Mouse (Mus musculus): ENCODE data around the gene Vsig10l. TPM values are rescaled to one million over a fixed set of nuclear protein-coding genes. Genes with fewer than 3 reads are reported as not detected.
A peak's percentile ranks its signal among the peaks of the same experiment; 100 is the strongest.

The Vsig10l gene
- 5.0 and 5.1 TPM in 2 replicates for total RNA-seq (2017)

DNA sequence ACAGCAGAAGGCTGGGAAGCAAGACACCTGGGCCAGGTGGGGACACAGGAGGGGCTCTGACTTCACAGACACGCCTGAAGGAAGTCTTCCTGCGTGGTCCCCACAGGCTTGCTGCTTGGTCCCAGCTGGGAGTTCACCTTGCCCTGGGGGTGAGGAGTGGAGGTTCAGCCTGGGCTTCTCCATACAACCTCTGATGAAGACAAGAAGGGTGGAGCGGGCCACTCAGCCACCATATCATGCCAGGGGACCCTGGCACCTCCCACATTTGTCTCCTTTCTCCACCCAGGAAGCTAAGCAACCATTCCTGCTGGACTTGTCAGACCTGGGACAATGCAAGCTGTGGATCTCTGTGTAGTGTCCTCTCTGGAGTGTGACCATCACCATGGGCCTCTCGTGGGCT lies at the start of gene Vsig10l:
TSS of gene Vsig10l (plus strand) at position 301 of the 400 bp plus-strand sequence.
- ATAC-seq (replicated peaks in 1 of 2; ENCODE audit: insufficient read depth in 1 of 2, low FRiP score in 2 of 2, low TSS enrichment in 1 of 2, low read depth in 1 of 2, poor library complexity in 2 of 2, severe bottlenecking in 2 of 2): no peak

DNA sequence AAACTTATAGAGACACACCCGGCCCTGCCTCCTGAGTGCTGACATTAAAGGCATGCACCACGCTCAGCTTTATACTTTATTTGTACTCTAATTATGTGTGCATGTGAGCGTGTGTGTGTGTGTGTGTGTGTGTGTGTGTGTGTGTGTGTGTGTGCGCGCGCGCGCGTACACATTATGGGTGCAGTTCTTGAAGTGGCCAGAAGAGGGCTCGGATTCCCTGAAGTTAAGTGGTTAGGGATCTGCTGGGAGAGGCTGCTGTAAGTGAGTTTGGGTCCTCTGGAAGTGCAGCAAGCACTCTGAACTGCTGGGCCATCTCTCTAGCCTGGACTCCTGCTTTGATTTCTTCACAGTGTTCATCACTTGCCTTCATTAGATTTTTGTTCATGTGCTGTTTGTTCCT lies 45.7 kb upstream of the Vsig10l start:
- ATAC-seq (replicated peaks in 1 of 2; ENCODE audit: insufficient read depth in 1 of 2, low FRiP score in 2 of 2, low TSS enrichment in 1 of 2, low read depth in 1 of 2, poor library complexity in 2 of 2, severe bottlenecking in 2 of 2): no peak

DNA sequence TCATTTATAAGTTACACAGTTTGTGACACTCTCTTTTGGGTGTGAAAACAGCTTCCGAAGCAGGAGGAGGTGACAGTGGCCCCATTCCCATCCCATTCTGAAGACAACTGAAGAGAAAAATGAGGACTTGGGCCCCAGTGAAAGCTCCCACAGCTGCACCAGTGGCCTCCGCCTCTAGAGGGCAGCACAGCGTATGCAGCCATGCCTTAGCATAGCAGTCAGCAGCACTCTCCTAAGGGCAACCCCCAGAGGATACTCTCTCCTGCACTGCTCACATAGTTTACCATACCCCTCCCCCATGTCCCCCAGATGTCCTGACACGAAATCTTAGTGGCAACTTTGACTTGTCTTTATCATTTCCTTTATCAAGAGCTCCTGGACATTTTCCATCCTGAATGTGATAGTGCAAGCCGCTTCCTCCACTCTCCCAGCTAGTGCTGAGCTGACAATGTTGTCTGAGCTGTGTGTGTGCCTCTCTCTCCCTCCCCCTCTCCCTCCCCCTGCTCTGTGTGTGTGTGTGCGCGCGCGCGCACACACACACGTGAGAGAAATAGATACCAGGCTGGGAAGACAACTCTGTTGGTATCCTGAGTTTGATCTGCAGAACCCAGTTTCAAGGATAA lies 39.8 kb upstream of the Vsig10l start:
- ATAC-seq (replicated peaks in 1 of 2; ENCODE audit: insufficient read depth in 1 of 2, low FRiP score in 2 of 2, low TSS enrichment in 1 of 2, low read depth in 1 of 2, poor library complexity in 2 of 2, severe bottlenecking in 2 of 2): peak; percentile 98 to 99

DNA sequence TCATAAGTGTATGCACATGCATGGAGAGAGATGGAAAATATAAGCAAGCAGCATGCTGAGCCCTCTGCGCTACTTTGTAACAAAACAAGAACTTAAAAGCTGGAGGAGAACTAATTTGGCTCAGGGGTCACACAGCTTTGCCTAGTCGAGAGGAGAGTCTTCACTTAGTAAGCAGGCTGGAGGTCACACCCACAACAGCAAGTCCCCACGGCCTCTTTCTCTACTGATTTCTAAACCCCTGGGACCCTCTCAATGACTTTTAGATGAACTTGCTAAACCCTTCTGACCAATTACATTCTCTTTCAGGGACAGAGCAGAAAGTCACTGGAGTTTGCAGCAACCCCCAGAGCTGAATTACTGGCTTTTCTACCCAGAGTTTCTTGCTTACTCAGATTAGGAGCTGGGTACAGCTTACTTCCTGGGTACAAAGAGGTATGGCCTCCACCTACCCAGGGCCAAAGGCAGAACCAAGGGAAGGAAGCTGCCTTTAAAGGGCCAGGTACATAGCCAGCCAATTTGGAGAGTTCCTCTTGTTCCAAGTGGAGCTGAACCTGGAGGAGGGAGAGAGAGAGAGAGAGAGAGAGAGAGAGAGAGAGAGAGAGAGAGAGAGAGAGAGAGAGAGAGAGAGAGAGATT lies 38.8 kb upstream of the Vsig10l start:
- no peak for ATAC-seq (replicated peaks in 1 of 2; ENCODE audit: insufficient read depth in 1 of 2, low FRiP score in 2 of 2, low TSS enrichment in 1 of 2, low read depth in 1 of 2, poor library complexity in 2 of 2, severe bottlenecking in 2 of 2)

DNA sequence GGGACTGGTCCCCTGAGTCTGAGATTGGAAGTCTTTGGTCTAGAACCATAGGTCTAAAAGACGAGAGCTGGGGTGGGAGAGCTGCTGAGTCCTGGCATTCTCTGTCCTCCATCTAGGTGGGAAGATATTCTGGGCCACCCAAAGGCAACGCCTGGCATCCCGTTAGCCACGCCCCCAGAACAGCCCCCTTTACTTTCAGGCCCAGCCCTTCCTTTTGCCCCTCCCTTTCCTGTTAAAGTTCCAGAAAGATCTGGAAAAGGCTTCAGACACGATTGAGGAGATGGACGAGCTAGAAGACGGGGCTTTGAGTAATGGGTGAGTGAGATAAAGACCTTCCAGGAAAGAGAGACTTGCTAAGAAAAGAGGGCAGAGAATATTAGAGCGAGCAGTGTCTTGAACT lies 35.5 kb upstream of the Vsig10l start, which contains the start of gene Lim2:
TSS of gene Lim2 (plus strand) at position 265 of the 400 bp plus-strand sequence.
- no peak for ATAC-seq (replicated peaks in 1 of 2; ENCODE audit: insufficient read depth in 1 of 2, low FRiP score in 2 of 2, low TSS enrichment in 1 of 2, low read depth in 1 of 2, poor library complexity in 2 of 2, severe bottlenecking in 2 of 2)

DNA sequence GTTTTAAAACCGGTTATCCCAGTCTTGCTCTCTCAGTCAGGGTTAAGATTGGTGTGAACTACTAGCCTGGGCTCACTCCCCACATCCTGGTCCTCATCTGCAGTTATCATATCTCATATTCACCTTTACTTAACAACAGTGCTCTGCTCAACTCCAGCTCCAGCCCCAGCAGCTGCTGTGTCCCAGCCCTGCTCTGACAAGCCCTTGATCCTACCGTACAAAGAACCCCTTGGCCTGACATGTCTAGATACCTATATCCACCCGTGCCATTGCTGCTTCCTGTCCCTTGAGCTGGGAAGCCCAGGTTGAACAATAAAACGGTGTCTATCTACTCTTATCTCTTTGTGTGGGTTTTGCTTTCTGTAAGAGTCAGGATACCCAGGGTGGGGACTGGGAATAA lies 33.5 kb upstream of the Vsig10l start:
- no peak for ATAC-seq (replicated peaks in 1 of 2; ENCODE audit: insufficient read depth in 1 of 2, low FRiP score in 2 of 2, low TSS enrichment in 1 of 2, low read depth in 1 of 2, poor library complexity in 2 of 2, severe bottlenecking in 2 of 2)

DNA sequence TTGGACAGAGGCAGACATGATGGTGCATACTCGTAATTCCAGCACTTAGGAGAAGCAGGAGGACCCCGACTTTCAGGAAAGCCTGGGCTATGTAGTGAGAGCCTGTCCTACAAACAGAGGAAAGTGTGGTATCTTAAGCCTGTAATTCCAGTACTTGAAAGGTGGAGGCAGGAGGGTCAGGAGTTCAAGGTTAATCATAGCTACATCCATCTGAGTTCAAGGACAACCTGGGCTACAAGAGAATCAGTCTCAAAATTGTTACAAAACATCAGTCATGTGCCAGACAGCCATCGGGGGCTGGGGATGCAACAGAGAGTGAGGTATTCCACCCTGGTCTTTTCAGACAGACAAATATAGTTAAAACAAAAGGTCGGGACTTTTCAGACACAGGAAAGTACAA lies 30.1 kb upstream of the Vsig10l start:
- ATAC-seq (replicated peaks in 1 of 2; ENCODE audit: insufficient read depth in 1 of 2, low FRiP score in 2 of 2, low TSS enrichment in 1 of 2, low read depth in 1 of 2, poor library complexity in 2 of 2, severe bottlenecking in 2 of 2): no peak

DNA sequence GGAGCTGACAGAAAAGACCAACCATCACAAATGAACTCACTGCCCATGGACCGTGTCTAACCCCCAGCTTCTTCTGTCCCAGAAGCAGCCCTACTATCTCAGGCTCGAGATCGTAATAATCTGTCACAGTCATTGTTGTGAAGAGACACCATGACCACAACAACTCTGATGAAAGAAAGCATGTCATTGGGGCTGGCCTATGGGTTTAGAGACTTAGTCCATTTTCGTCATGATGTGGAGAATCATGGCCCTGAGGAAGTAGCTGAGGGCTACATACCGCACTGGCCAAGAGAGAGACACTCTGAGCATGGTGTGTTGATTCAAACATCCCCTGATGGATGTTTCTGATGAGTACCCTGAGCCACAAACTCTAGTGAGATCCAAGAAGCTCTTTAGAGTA lies 28.3 kb upstream of the Vsig10l start:
- no peak for ATAC-seq (replicated peaks in 1 of 2; ENCODE audit: insufficient read depth in 1 of 2, low FRiP score in 2 of 2, low TSS enrichment in 1 of 2, low read depth in 1 of 2, poor library complexity in 2 of 2, severe bottlenecking in 2 of 2)

DNA sequence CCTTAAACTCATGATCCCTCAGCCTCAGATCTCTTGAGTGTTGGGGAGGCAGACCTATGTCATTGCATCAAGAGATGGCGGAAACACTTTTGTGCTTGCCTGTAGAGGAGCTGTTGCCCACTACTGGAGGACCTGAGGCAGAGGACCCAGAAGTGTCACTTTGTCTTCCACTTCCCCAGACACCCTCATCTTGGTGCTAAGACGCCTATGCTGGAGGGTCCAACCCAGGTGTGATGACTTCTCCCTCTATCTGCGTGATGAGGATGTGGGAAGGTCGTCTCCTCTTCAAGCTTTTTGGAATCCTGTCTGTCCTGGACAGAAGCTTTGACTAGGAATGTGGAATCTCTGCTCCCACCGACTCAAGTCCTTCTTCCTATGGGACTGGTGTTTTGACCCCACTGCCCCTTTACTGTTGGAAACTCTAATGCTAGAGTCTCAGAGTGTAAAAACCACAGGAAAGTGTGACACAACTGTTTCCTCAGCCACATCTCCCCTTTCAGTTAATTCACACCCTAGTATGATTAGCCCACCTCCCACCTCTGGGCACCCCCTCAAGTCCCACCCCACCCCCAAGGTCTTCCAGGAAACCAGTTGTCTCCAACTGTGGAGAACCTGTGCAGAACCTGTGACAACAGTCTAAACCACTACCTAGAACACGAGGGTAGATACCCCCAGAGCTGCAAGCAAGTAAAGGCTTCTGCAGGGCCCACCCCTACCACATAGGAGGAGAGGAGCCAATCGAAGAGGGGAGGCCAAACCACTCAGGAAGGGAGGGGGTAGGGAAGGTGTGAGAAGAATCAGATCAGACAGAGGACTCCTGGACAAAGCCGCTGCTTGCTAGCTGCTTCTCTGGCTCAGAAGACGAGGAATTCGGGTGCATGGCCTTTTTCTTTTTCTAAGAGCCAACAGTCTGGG lies 26.4 kb upstream of the Vsig10l start, which contains the start of gene Nkg7:
TSS of gene Nkg7 (plus strand) at position 733 of the 915 bp plus-strand sequence.
- ATAC-seq (replicated peaks in 1 of 2; ENCODE audit: insufficient read depth in 1 of 2, low FRiP score in 2 of 2, low TSS enrichment in 1 of 2, low read depth in 1 of 2, poor library complexity in 2 of 2, severe bottlenecking in 2 of 2): peak; percentile 55 to 60; a peak in 3 of 4 replicates

DNA sequence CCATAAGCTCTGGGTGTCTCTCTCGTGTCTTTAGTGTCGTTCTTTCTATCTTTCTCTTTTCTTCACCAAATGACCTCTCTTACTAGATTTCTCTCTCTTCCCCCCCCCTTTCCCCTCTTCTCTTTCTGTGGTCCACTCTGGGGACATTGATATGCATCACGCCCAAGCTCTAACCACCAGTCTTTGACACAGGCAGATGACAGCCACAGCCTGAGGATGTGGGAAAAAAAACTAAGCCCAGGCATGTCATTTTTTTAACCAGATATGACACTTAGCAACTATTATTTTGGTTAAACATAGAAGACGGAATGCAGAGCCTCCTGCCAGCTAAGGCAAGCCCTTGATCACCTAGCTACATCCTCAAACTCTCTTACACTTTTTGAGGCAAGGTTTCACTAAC lies 24.3 kb upstream of the Vsig10l start:
- peak; percentile 9 to 27 for ATAC-seq (replicated peaks in 1 of 2; ENCODE audit: insufficient read depth in 1 of 2, low FRiP score in 2 of 2, low TSS enrichment in 1 of 2, low read depth in 1 of 2, poor library complexity in 2 of 2, severe bottlenecking in 2 of 2)

DNA sequence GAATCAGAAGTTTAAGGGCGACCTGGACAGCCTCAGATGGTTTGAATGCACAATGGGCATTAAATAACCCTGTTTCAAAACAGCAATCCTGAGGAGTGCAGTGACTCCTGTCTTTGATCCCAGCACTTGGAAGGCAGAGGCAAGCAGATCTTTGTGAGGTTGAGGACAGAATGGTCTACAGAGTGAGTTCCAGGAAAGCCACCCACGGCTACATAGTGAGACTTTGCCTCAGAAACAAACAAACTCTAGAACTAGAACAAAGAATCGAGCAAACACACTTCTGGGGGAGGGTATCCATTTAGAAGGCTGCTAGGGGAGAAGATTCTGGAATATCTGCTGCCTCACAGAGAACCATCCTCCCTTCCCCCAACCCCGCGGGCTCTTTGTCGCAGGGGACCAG lies 22.5 kb upstream of the Vsig10l start, which contains the start of gene Cldnd2:
TSS of gene Cldnd2 (plus strand) at position 301 of the 400 bp plus-strand sequence.
- ATAC-seq (replicated peaks in 1 of 2; ENCODE audit: insufficient read depth in 1 of 2, low FRiP score in 2 of 2, low TSS enrichment in 1 of 2, low read depth in 1 of 2, poor library complexity in 2 of 2, severe bottlenecking in 2 of 2): no peak

DNA sequence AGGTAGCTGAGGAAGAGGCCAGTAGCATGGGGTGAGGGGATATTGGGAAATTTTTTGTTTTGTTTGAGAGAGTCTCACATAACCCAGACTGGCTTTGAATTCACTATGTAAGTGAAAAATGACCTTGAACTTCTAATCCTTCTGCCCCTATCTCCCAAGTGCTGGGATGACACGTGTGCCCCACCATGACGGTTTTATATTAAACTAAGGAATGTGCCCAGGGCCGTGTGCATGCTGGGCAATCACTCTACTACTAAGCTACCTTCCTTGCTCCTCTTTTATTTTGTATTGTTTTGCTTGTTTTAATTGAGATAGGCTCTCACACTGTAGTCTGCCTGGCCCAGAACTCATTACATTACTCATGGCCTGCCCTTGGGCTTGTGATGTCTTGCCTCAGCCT lies 21.9 kb upstream of the Vsig10l start:
- ATAC-seq (replicated peaks in 1 of 2; ENCODE audit: insufficient read depth in 1 of 2, low FRiP score in 2 of 2, low TSS enrichment in 1 of 2, low read depth in 1 of 2, poor library complexity in 2 of 2, severe bottlenecking in 2 of 2): no peak

DNA sequence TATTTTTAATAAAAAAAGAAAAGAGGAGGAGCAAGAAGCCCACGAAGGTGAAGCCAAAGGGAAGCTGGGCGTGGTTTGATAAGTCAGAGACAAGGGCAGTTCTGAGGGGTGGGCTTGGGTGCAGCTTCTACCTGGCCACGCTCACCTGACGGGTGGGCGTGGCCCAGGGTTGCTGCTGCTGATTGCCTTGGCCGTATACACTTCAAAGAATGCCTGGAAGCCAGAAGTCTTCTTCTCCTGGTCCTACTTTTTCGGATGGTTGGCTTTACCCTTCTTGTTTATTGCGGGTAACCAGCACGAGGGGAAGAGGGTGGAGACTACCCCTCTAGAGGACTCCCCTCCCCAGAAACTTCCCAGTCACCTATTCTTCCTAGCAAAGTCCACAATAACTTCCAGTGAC lies 20.3 kb upstream of the Vsig10l start:
- ATAC-seq (replicated peaks in 1 of 2; ENCODE audit: insufficient read depth in 1 of 2, low FRiP score in 2 of 2, low TSS enrichment in 1 of 2, low read depth in 1 of 2, poor library complexity in 2 of 2, severe bottlenecking in 2 of 2): no peak

DNA sequence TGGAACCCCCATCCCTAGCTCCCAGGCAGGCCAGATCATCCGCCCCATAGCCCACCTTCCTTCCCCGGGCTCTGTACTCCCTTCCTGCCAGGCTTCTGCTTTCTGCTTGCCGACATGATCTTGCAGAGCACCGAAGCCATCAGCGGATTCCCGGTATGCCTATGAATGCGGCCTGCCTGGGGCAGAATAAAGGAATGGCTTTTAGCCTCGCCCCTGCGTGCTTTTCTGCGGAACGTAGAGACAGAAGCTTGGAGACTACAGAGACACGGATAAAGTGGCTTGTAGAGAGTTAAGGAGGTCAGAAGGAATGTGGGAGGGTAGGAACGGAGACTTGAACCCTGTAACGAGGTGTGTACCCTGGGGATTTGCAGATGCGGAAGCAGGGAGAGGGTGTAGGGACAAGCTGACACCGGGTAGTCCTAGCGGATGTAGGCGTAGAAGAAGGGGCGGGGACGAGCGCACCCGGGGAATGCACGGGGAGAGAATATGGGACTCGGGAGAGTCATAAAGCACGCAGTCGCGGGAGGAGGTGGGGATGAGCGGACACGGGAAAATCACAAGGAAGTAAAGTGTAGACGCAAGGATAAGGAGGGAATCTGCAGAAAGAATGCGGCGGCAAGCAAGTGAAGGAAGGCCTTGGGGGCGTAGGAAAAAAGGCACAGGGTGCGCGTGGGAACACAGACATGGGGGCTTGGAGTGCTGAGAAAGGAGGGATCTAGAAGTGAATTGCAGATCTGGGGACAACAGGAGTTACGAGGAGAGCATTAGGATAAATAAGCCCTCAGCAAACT lies 19.6 kb upstream of the Vsig10l start:
- ATAC-seq (replicated peaks in 1 of 2; ENCODE audit: insufficient read depth in 1 of 2, low FRiP score in 2 of 2, low TSS enrichment in 1 of 2, low read depth in 1 of 2, poor library complexity in 2 of 2, severe bottlenecking in 2 of 2): peak; percentile 73 to 75

DNA sequence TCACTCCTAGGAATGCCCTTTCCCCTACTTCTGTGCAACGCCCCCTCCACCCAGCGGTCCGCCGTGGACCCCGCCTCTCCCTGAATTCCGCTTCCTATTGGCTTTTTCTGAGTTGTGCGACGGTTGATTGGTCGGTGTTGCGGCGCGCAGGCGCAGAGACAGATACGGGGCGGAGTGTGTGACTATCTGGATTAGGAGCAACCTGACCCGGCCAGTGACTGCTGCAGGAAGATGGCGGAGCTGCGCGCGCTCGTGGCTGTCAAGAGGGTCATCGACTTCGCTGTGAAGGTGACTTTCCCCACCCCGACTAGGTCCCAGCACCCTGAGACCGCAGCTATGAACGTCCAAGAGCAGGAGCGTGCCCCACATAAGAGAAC lies 19.0 kb upstream of the Vsig10l start, which contains the start of the genes Etfb and Gm45233:
TSS of gene Etfb (plus strand) at position 167 of the 377 bp plus-strand sequence.
TSS of gene Gm45233 (plus strand) at position 212 of the 377 bp plus-strand sequence.
- ATAC-seq (replicated peaks in 1 of 2; ENCODE audit: insufficient read depth in 1 of 2, low FRiP score in 2 of 2, low TSS enrichment in 1 of 2, low read depth in 1 of 2, poor library complexity in 2 of 2, severe bottlenecking in 2 of 2): peak; percentile 84 to 86

DNA sequence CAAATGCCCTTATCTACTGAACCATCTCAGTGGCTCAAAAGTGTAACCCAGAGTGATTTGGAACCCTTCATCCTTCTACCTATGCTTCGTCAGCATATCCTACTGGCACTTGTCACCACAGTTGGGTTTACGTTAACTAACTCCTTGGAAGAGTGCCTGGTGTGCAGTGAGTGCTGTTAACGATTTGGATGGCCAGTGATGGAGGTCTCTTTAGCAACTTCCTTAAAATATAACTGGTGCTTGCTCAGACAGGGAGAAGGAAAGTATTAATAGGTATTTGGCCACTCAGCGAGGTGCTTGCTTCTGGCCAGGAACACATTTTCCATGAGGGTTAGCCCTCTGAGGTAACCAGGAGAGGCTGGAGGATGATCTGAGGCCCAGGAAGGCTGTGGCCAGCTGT lies 15.2 kb upstream of the Vsig10l start:
- no peak for ATAC-seq (replicated peaks in 1 of 2; ENCODE audit: insufficient read depth in 1 of 2, low FRiP score in 2 of 2, low TSS enrichment in 1 of 2, low read depth in 1 of 2, poor library complexity in 2 of 2, severe bottlenecking in 2 of 2)

DNA sequence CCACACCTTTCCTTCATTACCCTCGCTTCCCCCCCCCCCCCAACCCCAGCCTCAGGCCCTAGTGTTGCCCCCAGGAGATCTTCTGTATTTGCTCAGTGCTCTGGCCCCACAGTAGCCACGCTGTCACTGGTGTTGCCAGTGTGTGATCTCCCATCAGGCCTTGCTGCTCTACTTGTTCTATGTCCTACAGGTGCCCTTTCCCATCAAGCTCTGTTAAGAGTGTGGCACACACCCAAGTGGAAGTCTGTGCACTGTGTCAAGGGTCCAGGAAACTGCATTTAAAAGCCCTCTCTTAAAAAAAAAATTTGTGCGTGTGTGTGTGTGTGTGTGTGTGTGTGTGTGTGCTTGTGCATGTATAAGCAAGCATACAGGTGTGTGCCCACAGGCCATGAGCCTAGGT lies 14.7 kb upstream of the Vsig10l start:
- no peak for ATAC-seq (replicated peaks in 1 of 2; ENCODE audit: insufficient read depth in 1 of 2, low FRiP score in 2 of 2, low TSS enrichment in 1 of 2, low read depth in 1 of 2, poor library complexity in 2 of 2, severe bottlenecking in 2 of 2)
